ENCODE assay signal across 19 mouse cellular contexts in the genomic region with DNA sequence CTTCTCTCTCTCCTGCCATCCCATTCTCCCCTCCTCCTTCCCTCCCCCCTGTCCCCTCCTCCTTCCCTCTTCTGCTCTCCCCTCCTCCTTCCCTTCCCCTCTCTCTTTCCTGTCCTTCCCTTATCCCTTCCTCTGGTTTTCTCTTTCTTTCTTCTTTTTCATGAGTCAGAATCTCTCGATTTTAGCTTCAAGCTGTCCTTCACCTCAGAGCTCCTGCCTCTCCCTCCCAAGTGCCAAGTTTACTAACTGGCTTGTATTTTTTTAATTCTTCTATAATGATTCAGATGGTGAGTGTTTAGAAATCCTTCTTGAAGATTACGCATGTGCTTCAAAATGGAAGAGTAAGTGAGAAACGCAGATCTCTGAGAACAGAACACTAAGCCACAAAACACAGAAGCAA.
"Had no signal": no experiment of that assay in that cellular context is flagged by ENCODE, and none has a peak within 500 bp of the region (broad histone marks: within the 10 kb centered on the region; RNA-seq: fewer than 3 reads in every experiment).

No protein-coding gene starts in this region.

- DNase-seq: kidney, adult 18-20 months; kidney, adult 9 months; kidney, postnatal 14 days; kidney, postnatal 4 days; liver; midbrain, embryonic 14.5 days; right cerebral cortex, adult 18-20 months; right cerebral cortex, postnatal 14 days; right cerebral cortex, postnatal 4 days; thymus, adult 2 months; thymus, postnatal 14 days; thymus, postnatal 4 days had no signal

- H3K9me3 ChIP-seq: limb, embryonic 10.5 days; limb, embryonic 13.5 days; liver, embryonic 12.5 days; liver, embryonic 15.5 days had no signal

- H3K4me3 ChIP-seq: limb, embryonic 10.5 days; limb, embryonic 13.5 days; liver, embryonic 12.5 days; liver, embryonic 15.5 days had no signal

- H3K27me3 ChIP-seq: limb, embryonic 13.5 days; liver, embryonic 12.5 days; liver, embryonic 15.5 days had no signal

- H3K36me3 ChIP-seq: limb, embryonic 10.5 days; limb, embryonic 13.5 days; liver, embryonic 12.5 days; liver, embryonic 15.5 days had no signal

- H3K9ac ChIP-seq: limb, embryonic 13.5 days; liver, embryonic 12.5 days; liver, embryonic 15.5 days had no signal

- H3K4me2 ChIP-seq: limb, embryonic 13.5 days; liver, embryonic 12.5 days; liver, embryonic 15.5 days; midbrain, embryonic 11.5 days had no signal

- ATAC-seq: intestine, embryonic 16.5 days; liver, embryonic 12.5 days had no signal

- H3K27ac ChIP-seq: limb, embryonic 10.5 days; limb, embryonic 13.5 days; liver, embryonic 12.5 days; liver, embryonic 15.5 days; stomach, postnatal 0 days had no signal
